Mouse (Mus musculus) telencephalon, adult 2 months (tissue): ENCODE data around the gene Setd4.
"Not testable (repeated sequence)": the region's sequence is repeated elsewhere in the genome, so short reads cannot be mapped to it uniquely, and the experiment has no call there.

Experiments used
- DNase-seq: peaks from one replicate; pipeline ENCODE4 v3.0.0-alpha.2; 2011; ENCODE audit warnings: low read depth, low spot score

Setd4 gene

DNA sequence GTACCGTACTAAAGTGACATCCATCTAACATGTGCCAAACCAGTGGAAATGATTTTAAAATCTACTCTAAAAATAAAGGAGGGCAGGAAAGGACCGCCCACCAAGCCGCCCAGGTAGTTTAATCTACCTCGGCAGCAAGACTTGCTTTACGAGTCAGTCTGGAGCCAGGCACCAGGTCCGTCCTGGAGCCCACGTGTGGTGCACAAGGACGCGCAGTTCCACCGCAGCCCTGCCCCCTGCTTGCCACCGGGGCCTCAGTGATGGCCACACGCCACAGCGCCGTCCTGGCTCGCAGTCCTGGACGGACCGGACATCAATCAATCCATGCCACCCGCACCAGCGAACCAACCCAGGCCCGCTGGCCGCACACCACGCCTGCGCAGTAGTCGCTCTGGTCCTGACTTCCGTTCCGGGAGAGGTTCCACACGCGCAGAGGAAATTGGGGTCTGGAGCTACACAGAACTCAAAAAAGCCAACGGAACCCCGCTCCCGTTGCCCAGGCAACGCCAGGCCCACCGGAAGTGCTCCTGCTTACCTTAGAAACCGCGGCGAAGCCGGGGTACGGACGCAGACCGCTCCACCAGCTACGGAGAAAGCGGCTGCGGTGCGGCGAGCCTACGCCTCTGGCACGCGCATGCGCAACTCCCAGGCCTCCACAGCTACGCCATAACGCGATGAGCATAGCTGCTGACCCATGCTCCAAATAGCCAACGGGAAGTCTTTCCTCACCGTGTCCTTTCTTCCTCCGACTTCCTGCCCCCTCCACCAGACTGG is at the start of gene Setd4:
Gene Setd4, minus strand, starts transcription at position 625 of the 774 bp plus-strand sequence.
- DNase-seq = peak; percentile 97

DNA sequence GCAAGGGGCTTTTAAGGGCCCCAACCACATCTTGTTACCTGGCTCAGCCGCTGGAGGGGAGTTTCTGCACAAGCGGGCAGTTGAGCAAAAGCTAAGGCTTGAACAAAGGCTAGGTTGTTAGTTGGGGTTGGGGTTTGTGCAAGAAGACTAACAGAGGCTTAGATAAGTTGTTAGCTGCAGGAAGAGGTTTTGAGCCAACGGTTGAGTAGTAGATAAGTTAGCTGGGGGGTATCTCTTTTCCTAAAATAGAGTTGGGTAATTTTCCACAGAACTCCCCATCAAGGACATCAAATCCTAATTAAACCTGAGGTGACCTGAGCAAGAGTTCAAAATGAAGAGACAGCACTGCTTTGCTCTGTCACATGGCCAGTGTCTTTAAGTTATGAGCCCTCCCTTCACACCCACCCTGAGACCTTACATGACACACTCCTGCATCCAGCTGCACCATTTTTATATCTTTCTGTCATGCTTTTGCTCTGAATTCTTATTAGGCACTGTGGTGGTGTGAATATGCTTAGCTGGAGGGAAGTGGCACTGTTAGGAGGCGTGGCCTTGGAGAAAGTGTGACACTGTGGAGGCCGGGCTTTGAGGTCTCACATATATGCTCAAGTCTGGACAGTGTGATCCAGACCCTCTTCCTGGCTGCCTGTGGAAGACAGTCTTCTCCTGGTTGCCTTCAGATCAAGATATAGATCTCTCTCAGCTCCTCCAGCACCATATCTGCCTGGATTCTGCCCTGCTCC is 44.7 kb upstream of the Setd4 start:
- DNase-seq = no peak

DNA sequence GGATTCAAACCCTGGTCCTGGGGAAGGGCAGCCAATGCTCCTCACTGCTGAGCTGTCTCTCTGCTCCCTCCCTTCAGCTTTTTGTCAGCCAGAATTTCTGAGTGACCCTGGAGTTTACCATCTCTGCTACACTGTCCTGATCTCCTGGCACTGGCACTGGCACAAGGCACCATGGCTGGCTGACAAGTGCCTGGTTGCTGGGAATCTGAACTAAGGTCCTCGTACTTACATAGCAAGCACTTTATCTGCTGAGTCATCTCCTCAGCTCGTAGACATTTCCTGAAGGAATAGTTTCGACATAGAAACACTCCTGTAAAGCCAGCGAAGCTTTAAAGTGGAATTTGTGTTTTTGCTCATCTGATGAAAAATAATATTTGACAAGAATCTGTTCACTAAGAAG is 40.1 kb upstream of the Setd4 start:
- no peak for DNase-seq

DNA sequence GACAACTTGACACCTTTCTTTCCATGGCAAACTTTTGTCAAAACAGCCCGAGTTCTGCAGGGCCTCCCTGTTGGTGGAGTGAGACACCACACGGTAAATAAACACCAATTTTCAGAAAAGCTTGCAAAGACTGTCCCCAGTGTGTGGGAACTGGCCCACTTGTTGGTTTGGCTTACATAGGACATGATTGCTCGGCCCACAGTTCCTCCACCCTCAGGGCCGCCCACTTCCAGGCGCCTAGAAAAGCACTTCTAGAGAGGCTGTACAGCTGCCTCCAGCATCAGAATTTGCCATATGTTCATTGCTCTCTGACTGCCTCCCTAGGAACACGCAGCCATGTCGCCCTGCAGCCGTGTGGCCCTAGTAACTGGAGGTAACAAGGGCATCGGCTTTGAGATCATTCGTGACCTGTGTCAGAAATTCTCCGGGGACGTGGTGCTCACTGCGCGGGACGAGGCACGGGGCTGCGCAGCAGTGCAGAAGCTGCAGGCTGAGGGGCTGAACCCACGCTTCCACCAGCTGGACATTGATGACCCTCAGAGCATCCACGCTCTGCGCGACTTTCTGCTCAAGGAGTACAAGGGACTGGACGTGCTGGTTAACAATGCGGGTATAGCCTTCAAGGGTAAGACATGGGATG is 24.0 kb upstream of the Setd4 start, which contains the start of gene Gm5678:
Gene Gm5678, plus strand, starts transcription at position 337 of the 640 bp plus-strand sequence.
- peak; percentile 45 for DNase-seq

GRCm38 (mm10) chr16:93626745-93627144 is 22.9 kb upstream of the Setd4 start:
- no peak for DNase-seq

DNA sequence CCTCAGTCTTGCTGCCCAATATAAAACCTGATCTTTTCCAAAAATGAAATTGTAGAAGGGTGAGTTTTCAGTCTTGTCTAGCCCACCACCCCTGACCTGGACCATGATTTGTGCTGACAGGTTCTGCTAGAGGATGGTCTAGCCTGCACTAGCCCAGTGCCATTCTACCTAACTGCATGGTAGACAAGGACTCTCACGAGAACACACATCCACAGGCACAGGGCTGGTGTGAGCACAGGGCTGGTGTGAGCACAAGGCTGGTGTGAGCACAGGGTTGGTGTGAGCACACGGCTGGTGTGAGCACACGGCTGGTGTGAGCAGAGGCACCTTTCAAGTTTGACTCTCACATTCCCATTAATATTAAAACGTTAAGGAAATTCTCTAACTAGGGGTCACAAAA is 20.8 kb upstream of the Setd4 start:
- DNase-seq = no peak

- not testable (repeated sequence) for DNase-seq
These were observed 19.9 kb upstream of the Setd4 start for GRCm38 (mm10) chr16:93623759-93624158.

GRCm38 (mm10) chr16:93615118-93615870 is 11.4 kb upstream of the Setd4 start:
- DNase-seq = peak; percentile 19

DNA sequence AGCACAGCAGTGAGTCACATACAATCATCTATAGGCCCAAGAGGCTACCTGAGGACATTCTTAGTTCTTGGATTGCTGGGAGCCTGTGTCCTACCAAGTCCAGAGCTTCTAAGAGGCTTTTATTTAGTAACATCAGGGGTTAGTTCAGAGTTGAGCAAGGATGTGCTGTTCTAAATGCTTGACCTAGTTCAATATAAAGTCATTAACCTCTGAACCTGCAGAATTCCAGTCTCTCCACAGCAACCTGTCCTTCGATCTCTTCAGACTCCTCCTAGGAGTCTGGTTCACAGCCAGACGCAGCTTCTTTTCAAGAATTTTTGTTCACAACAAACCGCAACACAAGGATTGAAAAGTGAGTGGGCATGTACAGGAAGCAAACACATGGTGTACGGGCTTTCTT is 7.1 kb upstream of the Setd4 start:
- no peak for DNase-seq

GRCm38 (mm10) chr16:93609796-93610195 is 5.9 kb upstream of the Setd4 start:
- DNase-seq = no peak

DNA sequence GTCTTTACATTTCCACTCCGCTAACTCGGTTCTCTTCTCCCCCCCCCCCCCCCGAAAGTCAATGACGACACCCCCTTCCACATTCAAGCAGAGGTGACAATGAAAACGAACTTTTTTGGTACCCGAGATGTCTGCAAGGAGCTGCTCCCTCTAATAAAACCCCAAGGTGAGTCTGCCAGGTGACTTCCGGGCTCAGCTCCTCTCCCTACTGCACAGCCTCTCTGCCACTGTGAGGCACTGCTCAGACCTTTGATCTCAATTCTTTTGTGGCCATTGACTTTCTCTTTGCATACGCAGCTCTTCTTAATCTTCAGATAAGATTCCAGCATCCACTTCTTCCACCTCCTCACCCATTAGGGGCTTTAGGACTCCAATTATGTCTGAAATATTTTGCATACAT is 4.9 kb upstream of the Setd4 start:
- no peak for DNase-seq

- DNase-seq = peak; percentile 82
These were observed 3.8 kb upstream of the Setd4 start for GRCm38 (mm10) chr16:93607669-93608101.

- no peak for DNase-seq
These were observed 2.3 kb upstream of the Setd4 start for GRCm38 (mm10) chr16:93606146-93606545.

DNA sequence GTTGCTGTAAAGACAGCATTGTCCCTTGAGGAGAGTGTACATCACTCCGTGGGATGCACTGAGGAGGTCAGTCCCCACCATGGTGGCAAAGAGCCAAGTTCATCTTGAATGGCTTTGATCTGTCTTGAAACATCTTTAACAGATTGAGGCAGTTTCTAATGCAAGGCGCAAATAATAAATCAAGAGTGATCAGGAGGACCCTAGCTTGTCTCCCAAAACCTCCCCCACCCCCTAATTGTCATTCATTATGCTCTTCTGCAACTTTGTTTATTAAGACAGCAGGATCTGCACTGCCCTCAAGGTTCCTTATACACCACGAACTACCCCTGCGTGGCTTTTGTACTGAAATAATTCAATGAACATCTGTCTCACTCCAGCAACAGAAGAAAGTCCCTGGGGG is 1.7 kb upstream of the Setd4 start, which contains the start of gene Cbr1:
Gene Cbr1, plus strand, starts transcription at position 301 of the 400 bp plus-strand sequence.
- DNase-seq = no peak

DNA sequence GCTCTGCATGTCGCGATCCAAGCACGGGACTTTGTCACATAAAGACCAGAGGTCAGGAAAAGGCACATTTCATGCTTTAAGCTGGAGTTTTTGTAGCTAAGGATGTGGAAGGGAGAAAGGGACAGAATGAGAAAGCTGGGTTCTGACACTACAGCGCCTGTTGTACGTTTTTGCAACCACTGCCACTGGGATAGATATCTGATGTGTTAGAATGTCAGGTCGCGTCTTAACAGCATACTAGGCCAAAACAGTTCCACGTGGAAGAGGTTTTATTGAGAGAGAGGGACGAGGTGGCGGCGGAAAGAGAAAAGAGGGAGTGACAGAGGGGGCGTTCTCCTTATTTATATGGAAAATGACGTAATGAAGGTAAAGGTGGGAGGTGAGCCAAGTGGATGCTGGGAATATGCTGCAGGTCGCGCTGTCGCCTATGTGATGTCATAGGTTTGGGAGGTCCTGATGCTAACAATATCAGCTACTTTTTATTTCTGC is 662 bp upstream of the Setd4 start:
- peak; percentile 69 for DNase-seq

GRCm38 (mm10) chr16:93599461-93599860 is 4.4 kb downstream of the Setd4 start:
- DNase-seq = no peak

GRCm38 (mm10) chr16:93597551-93597950 is 6.3 kb downstream of the Setd4 start:
- no peak for DNase-seq

GRCm38 (mm10) chr16:93596807-93597206 is 7.1 kb downstream of the Setd4 start:
- DNase-seq = no peak

DNA sequence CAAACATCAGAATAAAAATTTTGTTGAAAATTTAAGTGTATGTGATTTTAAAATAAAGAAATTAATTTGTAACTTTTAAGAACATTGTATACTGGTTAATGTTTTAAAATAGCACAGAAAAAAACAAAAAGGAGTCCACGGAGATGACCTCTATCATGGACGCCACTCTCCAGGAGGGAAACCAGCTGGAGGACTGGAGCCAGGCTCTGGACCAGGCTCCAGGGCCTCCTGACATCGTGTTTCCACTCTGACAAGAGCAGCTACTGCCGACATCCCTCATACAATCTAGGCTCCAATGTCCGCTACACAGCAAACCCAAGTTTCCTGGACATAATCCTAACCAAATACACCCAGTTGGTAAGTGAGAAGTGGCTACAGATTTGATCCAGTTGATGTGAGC is 8.1 kb downstream of the Setd4 start:
- DNase-seq = no peak

DNA sequence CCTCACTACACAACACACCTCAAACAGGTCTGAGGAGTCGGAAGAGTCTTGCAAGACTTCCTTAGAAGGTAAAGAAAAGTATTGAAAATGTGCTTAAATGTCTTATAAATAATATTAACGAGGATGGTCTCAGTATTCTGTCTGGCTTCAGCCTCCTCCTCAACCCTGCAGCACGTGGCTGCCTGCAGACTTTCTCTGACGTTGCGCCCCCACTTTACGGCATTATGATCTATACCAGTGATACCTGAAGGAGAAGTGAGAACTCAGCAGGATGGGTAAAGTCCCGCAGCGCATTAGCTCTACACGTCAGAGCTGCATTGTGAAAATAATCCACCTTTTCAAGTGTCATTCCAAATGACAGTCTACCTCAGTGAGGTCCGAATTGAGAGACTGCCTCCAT is 9.4 kb downstream of the Setd4 start:
- no peak for DNase-seq

DNA sequence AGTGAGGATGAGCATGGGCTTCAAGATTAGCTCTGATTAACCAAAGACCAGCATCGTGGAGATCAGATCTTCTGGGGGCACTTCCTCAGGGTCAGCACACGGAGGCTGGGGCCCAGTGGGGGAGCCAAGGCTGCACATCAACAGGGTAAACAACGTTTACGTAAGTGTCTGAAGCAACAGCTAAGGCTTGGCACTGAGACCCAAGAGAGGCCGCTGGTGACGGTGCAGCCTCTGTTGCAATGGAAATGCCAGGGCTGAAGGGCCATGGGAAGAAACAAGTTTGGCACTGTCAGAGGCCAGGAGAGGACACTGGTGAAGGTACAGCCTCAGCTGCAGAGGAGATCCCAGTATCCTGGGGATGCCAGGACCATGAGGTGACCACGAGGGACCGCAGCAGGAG is 10.5 kb downstream of the Setd4 start:
- DNase-seq = no peak
